Mouse (Mus musculus) embryonic stem cell, embryonic (primary cell): ENCODE measurements around the gene Hspa2.

Experiments
- CTCF ChIA-PET, 4 experiments: fragments of 300-600 bp in 2 of 4; fragments of 350-600 bp in 2 of 4; sonication (Branson Sonifier 250); formaldehyde crosslinking; loops; one replicate each; lab custom pipeline; 2022; ENCODE audit warnings: inconsistent platforms in 2 of 4; lab: Charles Lee
- POLR2A ChIA-PET, 4 experiments: fragments of 300-600 bp in 2 of 4; fragments of 350-600 bp in 2 of 4; sonication (Branson Sonifier 250); formaldehyde crosslinking; loops; one replicate each; lab custom pipeline; 2022; ENCODE audit warnings: antibody characterized with exemption in 4 of 4, inconsistent platforms in 1 of 4; lab: Charles Lee

Gene Hspa2

DNA sequence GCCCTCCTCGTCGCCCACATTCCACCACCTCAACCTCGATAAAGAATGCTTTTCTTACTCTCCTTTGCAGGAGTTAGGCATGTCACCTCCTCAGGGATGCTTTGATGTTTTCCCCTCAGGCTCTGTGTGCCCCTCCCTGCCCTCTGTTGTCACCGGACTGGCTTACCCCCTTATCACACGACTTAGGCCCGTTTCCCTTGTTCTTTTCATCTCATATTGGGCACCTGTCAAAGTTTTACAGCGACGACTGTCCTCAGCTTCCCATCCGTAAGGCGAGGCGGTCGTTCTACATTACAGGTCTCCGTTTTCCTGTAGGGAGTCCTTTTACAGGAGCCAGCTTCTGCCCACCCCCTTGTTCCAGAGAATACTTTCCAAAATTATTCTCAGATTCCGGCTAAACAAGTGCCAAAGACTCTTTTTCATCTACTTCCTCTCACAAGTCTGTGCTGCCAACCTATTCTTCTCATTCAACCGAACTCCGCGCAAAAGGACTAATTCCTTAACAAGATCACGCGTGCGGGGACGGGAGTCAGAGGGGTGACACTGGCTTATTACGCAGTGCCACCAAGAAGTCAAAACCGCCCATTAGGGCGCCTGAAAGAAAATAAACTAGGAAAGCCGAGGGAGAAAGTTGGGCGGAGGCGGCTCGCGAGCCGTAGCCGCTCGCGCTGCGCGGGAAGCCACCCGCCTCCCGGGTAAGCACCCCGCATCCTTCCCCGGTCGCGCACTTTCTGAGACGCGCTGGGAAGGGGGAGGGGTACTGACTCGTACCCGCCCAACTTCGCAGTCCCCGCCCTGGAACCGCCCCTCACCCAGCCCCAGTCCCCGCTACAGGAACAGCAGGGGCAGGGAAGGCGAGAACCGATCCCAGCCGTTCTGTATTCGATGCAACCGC is 738 bp upstream of the Hspa2 start:
- ChIA-PET CTCF (interaction anchor here (0.6 to 1.9 kb wide), 10 partner anchors 11 to 374 kb away, joined by 3 to 8 read pairs (median 4); no protein-coding TSS in a partner anchor), POLR2A (interaction anchor here (0.6 to 4.4 kb wide), 71 partner anchors 9 to 807 kb away, joined by 3 to 26 read pairs (median 4); partner anchors contain the start of genes Ppp1r36 (in 3 of the 4), Mthfd1 (in 1 of the 4), Ppp2r5e (in 1 of the 4) and Wdr89 (in 1 of the 4))

DNA sequence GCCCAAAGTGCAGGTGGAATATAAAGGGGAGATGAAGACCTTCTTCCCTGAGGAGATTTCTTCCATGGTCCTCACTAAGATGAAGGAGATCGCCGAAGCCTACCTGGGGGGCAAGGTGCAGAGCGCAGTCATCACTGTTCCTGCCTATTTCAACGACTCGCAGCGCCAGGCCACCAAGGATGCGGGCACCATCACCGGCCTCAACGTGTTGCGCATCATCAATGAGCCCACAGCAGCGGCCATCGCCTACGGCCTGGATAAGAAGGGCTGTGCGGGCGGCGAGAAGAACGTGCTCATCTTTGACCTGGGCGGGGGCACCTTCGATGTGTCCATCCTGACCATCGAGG is 833 bp downstream of the Hspa2 start:
- ChIA-PET POLR2A (interaction anchor here in 3 of 4 experiments (0.6 to 4.4 kb wide), 20 partner anchors 10 to 704 kb away, joined by 3 to 26 read pairs (median 4); partner anchors contain the start of genes Akap5 (in 1 of the 3), Ppp1r36 (in 1 of the 3) and Zbtb1 (in 1 of the 3)), CTCF (interaction anchor here in 2 of 4 experiments (0.6 to 1.5 kb wide), 2 partner anchors 50 to 373 kb away, joined by 3 read pairs; no protein-coding TSS in a partner anchor)

DNA sequence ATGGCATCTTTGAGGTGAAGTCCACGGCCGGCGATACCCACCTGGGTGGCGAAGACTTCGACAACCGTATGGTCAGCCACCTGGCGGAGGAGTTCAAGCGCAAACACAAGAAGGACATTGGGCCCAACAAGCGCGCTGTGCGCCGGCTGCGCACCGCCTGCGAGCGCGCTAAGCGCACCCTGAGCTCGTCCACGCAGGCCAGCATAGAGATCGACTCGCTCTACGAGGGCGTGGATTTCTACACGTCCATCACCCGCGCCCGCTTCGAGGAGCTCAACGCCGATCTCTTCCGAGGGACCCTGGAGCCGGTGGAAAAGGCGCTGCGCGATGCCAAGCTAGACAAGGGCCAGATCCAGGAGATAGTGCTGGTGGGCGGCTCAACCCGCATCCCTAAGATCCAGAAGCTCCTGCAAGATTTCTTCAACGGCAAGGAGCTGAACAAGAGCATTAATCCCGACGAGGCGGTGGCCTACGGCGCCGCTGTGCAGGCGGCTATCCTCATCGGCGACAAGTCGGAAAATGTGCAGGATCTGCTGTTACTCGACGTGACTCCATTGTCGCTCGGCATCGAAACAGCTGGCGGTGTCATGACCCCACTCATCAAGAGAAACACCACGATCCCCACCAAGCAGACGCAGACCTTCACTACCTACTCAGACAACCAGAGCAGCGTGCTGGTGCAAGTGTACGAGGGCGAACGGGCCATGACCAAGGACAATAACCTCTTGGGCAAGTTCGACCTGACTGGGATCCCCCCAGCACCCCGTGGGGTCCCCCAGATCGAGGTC is 1.4 kb downstream of the Hspa2 start:
- ChIA-PET POLR2A (interaction anchor here in 3 of 4 experiments (0.6 to 4.4 kb wide), 29 partner anchors 10 to 705 kb away, joined by 3 to 26 read pairs (median 3); partner anchors contain the start of genes Akap5 (in 1 of the 3), Ppp1r36 (in 1 of the 3) and Zbtb1 (in 1 of the 3)), CTCF (interaction anchor here in 3 of 4 experiments (0.6 to 1.1 kb wide), 4 partner anchors 16 to 191 kb away, joined by 3 to 5 read pairs (median 4); no protein-coding TSS in a partner anchor)

GRCm38 (mm10) chr12:76405971-76406370 is 2.0 kb downstream of the Hspa2 start:
- POLR2A ChIA-PET = interaction anchor here in 3 of 4 experiments (0.6 to 4.4 kb wide), 31 partner anchors 9 to 177 kb away, joined by 3 to 26 read pairs (median 3); partner anchors contain the start of genes Akap5 (in 1 of the 3), Ppp1r36 (in 1 of the 3) and Zbtb1 (in 1 of the 3)
- CTCF ChIA-PET = interaction anchor here in 1 of 4 experiments (1.1 kb wide), 1 partner anchor 190 kb away, joined by 3 read pairs; no protein-coding TSS in a partner anchor

DNA sequence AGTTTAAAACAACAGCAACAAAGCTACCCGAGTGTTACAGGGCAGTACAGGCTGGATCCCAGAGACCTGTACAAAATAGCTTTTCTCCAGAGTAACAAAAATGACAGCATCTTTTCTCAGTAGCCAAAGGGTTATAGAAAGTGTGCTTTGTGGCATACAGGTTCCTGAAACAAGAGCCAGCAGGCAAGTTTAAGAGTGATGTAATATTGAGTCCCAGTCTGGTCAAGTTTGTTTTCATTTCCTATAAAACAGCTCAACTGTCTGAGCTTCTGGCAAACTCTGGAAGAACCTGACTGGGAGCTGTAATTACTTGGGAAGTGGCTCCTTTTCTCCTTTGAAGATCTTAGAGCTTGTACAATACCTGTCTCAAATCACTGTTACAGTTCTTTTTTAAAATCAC is 3.2 kb downstream of the Hspa2 start:
- ChIA-PET CTCF (interaction anchor here in 1 of 4 experiments (0.6 to 1.2 kb wide), 2 partner anchors 23 to 367 kb away, joined by 3 to 5 read pairs; no protein-coding TSS in a partner anchor), POLR2A (interaction anchor here in 3 of 4 experiments (0.6 to 4.4 kb wide), 15 partner anchors 8 to 862 kb away, joined by 3 to 26 read pairs (median 3); partner anchors contain the start of gene Ppp1r36 (in 1 of the 3))

- CTCF ChIA-PET = interaction anchor here in 1 of 4 experiments (1.4 kb wide), 1 partner anchor 10 kb away, joined by 4 read pairs; no protein-coding TSS in a partner anchor
Measured at GRCm38 (mm10) chr12:76409166-76409565, 5.2 kb downstream of the Hspa2 start.

GRCm38 (mm10) chr12:76415383-76416010 is 11.5 kb downstream of the Hspa2 start:
- ChIA-PET POLR2A (interaction anchor here in 1 of 4 experiments (0.8 to 1.1 kb wide), 2 partner anchors 9 to 11 kb away, joined by 3 to 4 read pairs; no protein-coding TSS in a partner anchor), CTCF (no interaction called here)

More at GRCm38 (mm10) chr12:76409166-76409565, 5.2 kb downstream of the Hspa2 start:
- POLR2A ChIA-PET = no interaction called here

DNA sequence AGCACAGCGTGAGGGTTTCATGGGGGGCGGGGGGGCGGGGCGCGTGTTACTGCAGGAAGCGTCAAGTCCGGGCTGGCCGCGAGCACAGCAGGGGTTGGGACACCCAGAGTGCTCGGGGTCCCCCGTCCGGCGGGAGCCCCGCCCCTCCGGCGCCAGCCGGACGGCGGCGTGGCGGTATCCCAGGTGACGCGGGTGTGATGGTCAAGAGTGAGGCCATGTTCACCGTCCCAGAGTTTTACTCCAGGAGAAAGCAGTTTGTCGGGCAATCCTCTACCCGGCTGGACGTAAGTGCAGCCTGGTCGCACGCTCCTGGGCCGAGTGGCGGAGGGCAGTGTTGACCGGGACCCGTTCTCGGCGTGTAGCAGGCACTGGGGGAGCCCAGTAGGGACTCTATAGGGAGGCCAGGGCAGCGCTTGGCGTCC is 13.5 kb downstream of the Hspa2 start, which contains the start of gene Ppp1r36:
TSS of gene Ppp1r36 (plus strand) at position 106 of the 422 bp plus-strand sequence.
- ChIA-PET POLR2A (interaction anchor here in 3 of 4 experiments (0.6 to 2.1 kb wide), 13 partner anchors 9 to 191 kb away, joined by 3 to 8 read pairs (median 4); partner anchors contain the start of gene Hspa2 (in 2 of the 3)), CTCF (interaction anchor here in 3 of 4 experiments (0.6 to 1.4 kb wide), 5 partner anchors 11 to 217 kb away, joined by 3 to 8 read pairs (median 3); no protein-coding TSS in a partner anchor)

DNA sequence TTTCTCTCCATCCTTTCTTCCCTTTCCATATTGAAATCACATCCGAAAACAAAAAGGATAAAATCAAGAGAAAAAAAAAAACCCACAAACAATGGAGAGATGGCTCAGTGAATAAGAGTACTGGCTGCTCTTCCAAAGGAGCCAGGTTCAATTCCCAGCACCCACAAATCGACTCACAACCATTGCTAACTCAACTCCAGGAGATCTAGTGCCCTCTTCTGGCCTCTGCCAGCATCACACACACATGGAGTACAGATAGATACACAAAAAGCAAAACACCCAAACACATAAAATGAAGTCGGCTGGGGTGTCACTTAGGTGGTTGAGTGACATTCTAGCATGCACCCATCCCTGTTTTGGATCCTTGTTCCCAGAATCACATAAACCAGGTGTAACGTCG is 14.4 kb downstream of the Hspa2 start:
- POLR2A ChIA-PET = interaction anchor here in 3 of 4 experiments (0.7 to 2.1 kb wide), 9 partner anchors 8 to 51 kb away, joined by 3 to 8 read pairs (median 4); partner anchors contain the start of gene Hspa2 (in 3 of the 3)

DNA sequence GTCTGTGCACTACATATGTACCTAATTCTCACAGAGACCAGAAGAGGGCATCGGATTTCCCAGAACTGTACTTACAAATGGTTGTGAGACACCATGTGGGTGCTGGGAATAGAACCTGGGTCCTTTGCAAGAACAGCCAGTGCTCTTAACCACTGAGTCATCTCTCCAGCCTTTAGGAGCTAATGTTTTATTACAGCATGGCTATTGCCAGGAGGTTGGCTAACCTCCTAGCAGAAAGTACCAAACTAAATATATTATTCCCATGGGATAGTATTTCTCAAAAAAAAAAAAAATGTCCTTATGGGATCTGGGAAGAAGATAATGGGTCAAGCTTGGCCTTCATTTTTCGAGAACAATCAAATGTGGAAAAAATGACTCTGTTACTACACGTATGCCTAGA is 21.3 kb downstream of the Hspa2 start:
- ChIA-PET POLR2A (interaction anchor here in 2 of 4 experiments (1.4 to 3.1 kb wide), 2 partner anchors 21 kb away, joined by 4 to 16 read pairs; partner anchors contain the start of gene Hspa2 (in 2 of the 2)), CTCF (interaction anchor here in 1 of 4 experiments (1.6 kb wide), 1 partner anchor 9 kb away, joined by 4 read pairs; no protein-coding TSS in a partner anchor)

More for the DNA sequence above, 14.4 kb downstream of the Hspa2 start:
- CTCF ChIA-PET = interaction anchor here in 2 of 4 experiments (0.7 to 1.4 kb wide), 2 partner anchors 77 to 173 kb away, joined by 3 read pairs; no protein-coding TSS in a partner anchor

DNA sequence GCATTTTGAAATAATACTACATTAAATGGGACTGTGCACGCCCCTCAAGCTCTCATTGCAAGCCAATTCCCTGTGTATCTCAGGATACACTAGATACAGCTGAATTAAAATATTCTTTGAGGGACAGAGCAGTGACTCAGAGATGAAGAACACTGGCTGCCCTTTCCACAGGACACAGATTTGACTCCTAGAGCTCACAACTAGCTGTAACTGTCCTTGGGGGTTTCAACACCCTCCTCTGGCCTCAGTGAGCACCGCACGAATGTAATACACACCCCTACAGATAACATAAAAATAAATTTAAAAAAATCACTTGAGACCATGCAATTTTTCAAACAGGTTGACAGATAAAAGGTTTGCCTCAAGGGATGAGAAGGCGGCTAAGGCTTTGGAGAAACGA is 23.6 kb downstream of the Hspa2 start:
- ChIA-PET CTCF (interaction anchor here in 2 of 4 experiments (0.6 to 1.0 kb wide), 2 partner anchors 10 to 137 kb away, joined by 3 to 8 read pairs; partner anchors contain the start of gene Ppp1r36 (in 1 of the 2)), POLR2A (interaction anchor here in 2 of 4 experiments (0.6 to 3.1 kb wide), 3 partner anchors 8 to 38 kb away, joined by 3 to 16 read pairs (median 3); partner anchors contain the start of gene Hspa2 (in 1 of the 2))

DNA sequence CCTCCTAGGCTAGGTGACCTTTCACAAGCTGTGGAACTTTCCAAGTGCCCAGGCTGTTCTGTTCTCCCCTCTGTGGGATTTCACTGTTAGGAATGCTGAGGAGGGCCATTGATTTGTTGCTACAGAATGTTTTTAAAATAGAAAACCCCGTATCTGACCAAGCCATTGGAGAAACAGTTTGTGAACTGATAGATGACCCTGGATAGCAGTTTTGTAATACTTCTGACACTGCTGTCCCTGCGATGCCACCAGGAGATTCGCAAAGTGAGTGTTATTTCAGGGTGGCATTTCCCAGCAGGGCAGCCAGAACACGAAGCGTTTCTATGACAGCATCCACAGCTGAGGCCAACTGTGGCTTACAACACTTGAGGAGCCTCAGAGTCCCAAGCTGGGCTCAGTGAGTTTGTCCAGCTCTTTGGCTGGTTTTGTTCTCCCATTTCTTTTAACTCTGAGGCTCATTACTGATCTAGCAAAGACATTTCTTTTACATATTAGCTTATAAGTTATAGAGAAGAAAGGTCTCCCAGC is 27.0 kb downstream of the Hspa2 start:
- ChIA-PET CTCF (interaction anchor here in 1 of 4 experiments (0.9 kb wide), 1 partner anchor 65 kb away, joined by 3 read pairs; no protein-coding TSS in a partner anchor), POLR2A (interaction anchor here in 2 of 4 experiments (0.6 to 1.5 kb wide), 4 partner anchors 13 to 60 kb away, joined by 3 to 7 read pairs (median 4); partner anchors contain the start of gene Hspa2 (in 2 of the 2))

GRCm38 (mm10) chr12:76431431-76431830 is 27.5 kb downstream of the Hspa2 start:
- POLR2A ChIA-PET = interaction anchor here in 2 of 4 experiments (0.6 to 1.5 kb wide), 3 partner anchors 13 to 60 kb away, joined by 3 to 7 read pairs (median 5); partner anchors contain the start of gene Hspa2 (in 1 of the 2)
- CTCF ChIA-PET = interaction anchor here in 1 of 4 experiments (0.9 kb wide), 1 partner anchor 64 kb away, joined by 3 read pairs; no protein-coding TSS in a partner anchor

- ChIA-PET POLR2A (interaction anchor here in 3 of 4 experiments (0.6 to 4.3 kb wide), 10 partner anchors 11 to 293 kb away, joined by 3 to 16 read pairs (median 4); partner anchors contain the start of genes Hspa2 (in 2 of the 3) and Ppp1r36 (in 1 of the 3)), CTCF (interaction anchor here in 2 of 4 experiments (0.6 to 1.3 kb wide), 3 partner anchors 10 to 362 kb away, joined by 3 to 10 read pairs (median 4); no protein-coding TSS in a partner anchor)
Measured at GRCm38 (mm10) chr12:76434111-76434510, 30.1 kb downstream of the Hspa2 start.

DNA sequence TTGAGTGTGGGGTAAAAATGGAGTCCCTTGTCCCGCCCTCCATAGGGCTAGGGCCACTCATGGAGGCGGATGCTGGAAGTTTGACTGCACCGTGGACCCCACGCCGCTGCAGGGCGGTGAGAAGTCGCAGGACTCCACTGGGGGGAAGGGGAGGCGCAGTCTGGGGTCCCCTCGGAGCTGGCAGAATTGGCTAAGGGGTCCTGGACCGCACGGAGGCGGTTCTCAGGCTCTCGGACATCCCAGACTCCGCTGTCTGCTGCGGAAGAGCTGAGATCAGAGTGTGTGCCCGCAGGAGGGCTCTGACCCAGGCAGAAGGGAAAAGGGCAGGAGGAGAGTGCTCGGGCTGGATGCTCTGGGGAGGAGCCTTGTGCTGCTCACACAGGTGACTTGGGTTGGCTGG is 31.1 kb downstream of the Hspa2 start:
- POLR2A ChIA-PET = interaction anchor here in 2 of 4 experiments (1.1 to 4.3 kb wide), 5 partner anchors 17 to 127 kb away, joined by 3 to 16 read pairs (median 5); partner anchors contain the start of genes Hspa2 (in 1 of the 2) and Ppp1r36 (in 1 of the 2)
- CTCF ChIA-PET = no interaction called here
